Mouse (Mus musculus) lung, adult 2 months (tissue): ENCODE measurements around the gene Tph1. TPM values are rescaled to one million over a fixed set of nuclear protein-coding genes. Genes with fewer than 3 reads are reported as not detected.

Experiments used
- DNase-seq: peaks from one replicate; pipeline ENCODE4 v3.0.0; 2022
- H3K4me1 ChIP-seq: fragments of 200-500 bp; 2 replicates; pipeline ENCODE4 v1.6.1; 2011; ENCODE audit warnings: low read length; ENCODE audit not compliant: control insufficient read depth, insufficient read depth
- H3K4me3 ChIP-seq: fragments of 200-500 bp; replicated peaks from 2 replicates; pipeline ENCODE3; 2011; ENCODE audit warnings: low read depth, mild to moderate bottlenecking, control low read depth, low read length; ENCODE audit errors: extremely low read depth
- CTCF ChIP-seq: fragments of 200-500 bp; IDR thresholded peaks from 2 replicates; pipeline ENCODE4 v1.5.1; 2011; ENCODE audit warnings: mild to moderate bottlenecking, low read length, control low read depth; ENCODE audit not compliant: insufficient read depth
- POLR2A ChIP-seq: fragments of 200-500 bp; IDR thresholded peaks from 2 replicates; pipeline ENCODE4 v1.6.1; 2011; ENCODE audit warnings: low read depth, mild to moderate bottlenecking, control low read depth, low read length, borderline replicate concordance; ENCODE audit errors: extremely low read depth
- WGBS: fragments of 180-500 bp; shearing (Covaris S2); methylation state at CpG from one replicate; pipeline ENCODE4 v1.1.7; 2018; 5-methylcytosine and 5-hydroxymethylcytosine counted together
- polyA plus RNA-seq: library from polyadenylated mRNA; depleted of rRNA; stranded (reverse); fragments of >200 nt; gene quantifications from 2 replicates; pipeline ENCODE4 v1.2.3, GENCODE M21; 2012

The Tph1 gene
- polyA plus RNA-seq, 1 experiment = not detected

- no peak overlapping the region for H3K4me3 ChIP-seq
- DNase-seq = no peak
- TF ChIP-seq CTCF (no peak), POLR2A (no peak)
- WGBS = 59% methylated on average over 2 of the region's 3 CpGs
- H3K4me1 ChIP-seq = no peaks in the 10 kb centered on the region
Measured at GRCm38 (mm10) chr7:46623979-46624378, 48.4 kb downstream of the Tph1 start.

GRCm38 (mm10) chr7:46618416-46619110 is 53.8 kb downstream of the Tph1 start:
- DNase-seq = no peak
- Histone ChIP-seq H3K4me3 (no peak overlapping the region), H3K4me1 (no peaks in the 10 kb centered on the region)
- 93% methylated on average over 23 of the region's 23 CpGs for WGBS
- TF ChIP-seq CTCF (no peak), POLR2A (no peak)

GRCm38 (mm10) chr7:46616429-46617005 is 55.8 kb downstream of the Tph1 start:
- 0 out of 2 replicates have a peak, but pooled peaks cover 3% of the 10 kb centered on the region for H3K4me1 ChIP-seq
- WGBS = 84% methylated on average over 7 of the region's 7 CpGs
- TF ChIP-seq POLR2A (no peak), CTCF (no peak)
- H3K4me3 ChIP-seq = no peak overlapping the region
- DNase-seq = no peak

GRCm38 (mm10) chr7:46615256-46615977 is 56.9 kb downstream of the Tph1 start:
- TF ChIP-seq POLR2A = no peak
- TF ChIP-seq CTCF = no peak
- peak; percentile 32 for DNase-seq

GRCm38 (mm10) chr7:46614263-46614662 is 58.1 kb downstream of the Tph1 start:
- TF ChIP-seq CTCF = no peak
- no peak for TF ChIP-seq POLR2A
- WGBS = 78% methylated on average over 12 of the region's 12 CpGs
- peak; percentile 41 for DNase-seq
- Histone ChIP-seq H3K4me1 (0 out of 2 replicates have a peak, but pooled peaks cover 3% of the 10 kb centered on the region), H3K4me3 (no peak overlapping the region)

More at GRCm38 (mm10) chr7:46615256-46615977, 56.9 kb downstream of the Tph1 start:
- 0 out of 2 replicates have a peak, but pooled peaks cover 3% of the 10 kb centered on the region for H3K4me1 ChIP-seq
- no peak overlapping the region for H3K4me3 ChIP-seq
- 36% methylated on average over 5 of the region's 5 CpGs for whole genome bisulfite sequencing

GRCm38 (mm10) chr7:46613091-46613490 is 59.2 kb downstream of the Tph1 start:
- no peak for DNase-seq
- Histone ChIP-seq H3K4me3 (no peak overlapping the region), H3K4me1 (0 out of 2 replicates have a peak, but pooled peaks cover 3% of the 10 kb centered on the region)
- WGBS = 57% methylated on average over 10 of the region's 10 CpGs
- TF ChIP-seq POLR2A (no peak), CTCF (no peak)

GRCm38 (mm10) chr7:46612421-46612937 is 59.9 kb downstream of the Tph1 start:
- Histone ChIP-seq H3K4me1 (0 out of 2 replicates have a peak, but pooled peaks cover 3% of the 10 kb centered on the region), H3K4me3 (no peak overlapping the region)
- no peak for DNase-seq
- TF ChIP-seq CTCF = no peak
- no peak for TF ChIP-seq POLR2A
- 61% methylated on average over 6 of the region's 6 CpGs for WGBS

GRCm38 (mm10) chr7:46611970-46612369 is 60.4 kb downstream of the Tph1 start:
- 0 out of 2 replicates have a peak, but pooled peaks cover 3% of the 10 kb centered on the region for H3K4me1 ChIP-seq
- H3K4me3 ChIP-seq = no peak overlapping the region
- peak; percentile 34 for DNase-seq
- TF ChIP-seq CTCF (no peak), POLR2A (no peak)
- 62% methylated on average over 9 of the region's 9 CpGs for WGBS

GRCm38 (mm10) chr7:46609317-46609716 is 63.0 kb downstream of the Tph1 start:
- TF ChIP-seq POLR2A = no peak
- TF ChIP-seq CTCF = no peak

More at GRCm38 (mm10) chr7:46609317-46609716, 63.0 kb downstream of the Tph1 start:
- no peak for DNase-seq
- 0 out of 2 replicates have a peak, but pooled peaks cover 3% of the 10 kb centered on the region for H3K4me1 ChIP-seq
- no peak overlapping the region for H3K4me3 ChIP-seq
- WGBS = 71% methylated on average over 4 of the region's 4 CpGs
